16 mouse cellular contexts compared by ENCODE assay signal in genomic region chr5:34502411-34502810, GRCm38 (mm10).
"Had no signal": no experiment of that assay in that cellular context is flagged by ENCODE, and none has a peak within 500 bp of the region (broad histone marks: within the 10 kb centered on the region; RNA-seq: fewer than 3 reads in every experiment).

No protein-coding gene starts in this region.

- H3K4me2 ChIP-seq: kidney, embryonic 15.5 days; limb, embryonic 13.5 days; lung, embryonic 15.5 days; midbrain, embryonic 11.5 days had no signal

- H3K4me3 ChIP-seq: kidney, embryonic 15.5 days; limb, embryonic 13.5 days; lung, embryonic 15.5 days had no signal

- H3K4me1 ChIP-seq: kidney, embryonic 15.5 days; limb, embryonic 13.5 days; lung, embryonic 15.5 days had no signal

- H3K9ac ChIP-seq: kidney, embryonic 15.5 days; limb, embryonic 13.5 days; liver, embryonic 14.5 days; lung, embryonic 15.5 days had no signal

- H3K9me3 ChIP-seq: kidney, embryonic 15.5 days; limb, embryonic 13.5 days; lung, embryonic 15.5 days had no signal

- H3K27ac ChIP-seq: kidney, embryonic 15.5 days; limb, embryonic 13.5 days; liver, embryonic 14.5 days; lung, embryonic 15.5 days had no signal

- H3K27me3 ChIP-seq: kidney, embryonic 15.5 days; limb, embryonic 13.5 days; lung, embryonic 15.5 days had no signal

- H3K36me3 ChIP-seq: limb, embryonic 13.5 days; lung, embryonic 15.5 days had no signal

- ATAC-seq: intestine, postnatal 0 days had no signal

- DNase-seq: kidney, adult 8-10 months; kidney, postnatal 10 days; kidney, postnatal 36 days; left cerebral cortex, postnatal 4 days; lung, adult 18-20 months; lung, postnatal 10 days; lung, postnatal 36 days; midbrain, embryonic 14.5 days; thymus, adult 18-20 months; thymus, postnatal 36 days had no signal
